Mouse (Mus musculus) lung, embryonic 15.5 days (tissue): ENCODE measurements around the gene Gm10037. TPM values are rescaled to one million over a fixed set of nuclear protein-coding genes. Genes with fewer than 3 reads are reported as not detected.
"Not testable (repeated sequence)": the region's sequence is repeated elsewhere in the genome, so short reads cannot be mapped to it uniquely, and the experiment has no call there.

Source experiments
- ATAC-seq: fragments of 200-750 bp; cut with Nextera tagmentation; 2 replicates; pipeline ENCODE4 v1.8.0; 2017; ENCODE audit warnings: moderate number of reproducible peaks, borderline replicate concordance; ENCODE audit not compliant: low FRiP score, low TSS enrichment; ENCODE audit errors: extremely low read depth
- H3K27ac ChIP-seq: fragments of 300-500 bp; sonication (generic); 2 replicates; pipeline ENCODE4 v1.5.1; 2015; ENCODE audit warnings: moderate library complexity, mild to moderate bottlenecking, inconsistent platforms
- H3K27me3 ChIP-seq: fragments of 300-500 bp; sonication (generic); 2 replicates; pipeline ENCODE4 v1.6.1; 2015; ENCODE audit warnings: inconsistent platforms
- H3K36me3 ChIP-seq: fragments of 300-500 bp; sonication (generic); 2 replicates; pipeline ENCODE4 v1.6.1; 2015; ENCODE audit warnings: inconsistent platforms
- H3K4me1 ChIP-seq: fragments of 300-500 bp; sonication (generic); 2 replicates; pipeline ENCODE4 v1.6.1; 2015; ENCODE audit warnings: inconsistent platforms
- H3K4me2 ChIP-seq: fragments of 300-500 bp; sonication (generic); 2 replicates; pipeline ENCODE4 v1.6.1; 2015; ENCODE audit warnings: inconsistent platforms, mild to moderate bottlenecking, moderate library complexity
- H3K4me3 ChIP-seq: fragments of 300-500 bp; sonication (generic); 2 replicates; pipeline ENCODE4 v1.5.1; 2015; ENCODE audit warnings: mild to moderate bottlenecking, inconsistent platforms
- H3K9ac ChIP-seq: fragments of 300-500 bp; sonication (generic); 2 replicates; pipeline ENCODE4 v1.6.1; 2015; ENCODE audit warnings: inconsistent platforms
- H3K9me3 ChIP-seq: fragments of 300-500 bp; sonication (generic); 2 replicates; pipeline ENCODE4 v1.6.1; 2016; ENCODE audit warnings: inconsistent platforms
- WGBS: fragments of 180-500 bp; shearing (Covaris S2); methylation state at CpG from one replicate; pipeline ENCODE4 v1.1.7; 2015; 5-methylcytosine and 5-hydroxymethylcytosine counted together
- polyA plus RNA-seq: library from polyadenylated mRNA; unstranded; fragments of >200 nt; fragmentation: Nextera tagmentation; extraction: Ambion mirVana; gene quantifications from 2 replicates; pipeline ENCODE4 v1.2.1, GENCODE M21; 2015

Gene Gm10037
- 1.9 and 2.2 TPM in 2 replicates for polyA plus RNA-seq

DNA sequence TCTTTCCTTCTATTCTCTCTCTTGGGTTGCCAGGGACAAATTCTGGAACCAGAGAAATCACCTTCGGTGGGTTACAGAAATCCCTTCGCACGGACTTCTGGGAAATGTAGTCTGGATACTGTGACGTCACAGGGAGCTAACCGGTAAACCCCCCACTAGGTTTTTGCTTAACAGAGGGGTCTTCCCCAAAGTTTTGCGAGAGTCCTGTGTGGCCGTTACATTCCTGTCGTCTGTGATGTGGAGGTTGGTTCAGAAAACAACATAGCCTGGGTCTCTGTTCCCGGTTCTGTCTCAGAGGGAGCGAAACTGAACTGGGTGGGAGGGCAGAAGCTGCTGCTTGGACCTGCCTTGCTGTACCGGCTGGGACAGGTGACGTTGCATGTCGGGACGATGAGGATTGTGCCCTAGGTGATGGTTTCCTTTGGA, at the start of gene Gm10037:
Gene Gm10037, plus strand, starts transcription at position 196 of the 426 bp plus-strand sequence.
- peaks cover 8% of the 10 kb centered on the region for H3K36me3 ChIP-seq
- H3K4me1 ChIP-seq: no peaks in the 10 kb centered on the region
- WGBS: 2% methylated on average over 14 of the region's 14 CpGs
- ATAC-seq: peak; percentile 81; the same call in 1 of the 2 replicates
- no peak within 1 kb of the TSS for H3K27ac ChIP-seq
- H3K4me2 ChIP-seq: peak within 1 kb of the TSS; percentile 75
- H3K9ac ChIP-seq: peak within 1 kb of the TSS; percentile 55
- H3K27me3 ChIP-seq: no peaks in the 10 kb centered on the region
- peaks cover 7% of the 10 kb centered on the region; the same call in 1 of the 2 replicates for H3K9me3 ChIP-seq
- H3K4me3 ChIP-seq: peak within 1 kb of the TSS; percentile 58

DNA sequence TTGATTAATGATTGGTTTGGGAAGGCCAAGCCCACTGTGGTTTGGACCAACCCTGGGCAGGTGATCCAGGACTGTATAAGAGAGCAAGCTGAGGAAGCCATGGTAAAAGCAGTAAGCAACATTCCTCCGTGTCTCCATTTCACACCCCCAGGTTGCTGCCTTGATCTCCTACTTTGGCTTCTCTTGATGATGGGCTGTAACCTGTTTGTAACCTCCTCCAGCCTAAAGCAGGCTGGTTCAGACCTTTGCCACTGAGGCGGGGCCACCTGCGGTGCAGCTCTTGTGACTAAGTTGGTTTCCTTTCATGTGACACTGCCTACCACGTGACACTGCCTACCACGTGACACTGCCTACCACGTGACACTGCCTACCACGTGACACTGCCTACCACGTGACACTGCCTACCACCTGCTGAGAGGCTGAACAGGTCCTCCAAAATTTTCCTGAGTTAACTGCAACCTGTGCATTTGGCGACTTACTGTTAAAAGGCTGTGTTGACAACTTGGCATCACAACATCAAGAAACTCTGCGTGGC, 38.9 kb upstream of the Gm10037 start:
- no peak for ATAC-seq
- no peak overlapping the region for H3K9ac ChIP-seq
- H3K27ac ChIP-seq: no peak overlapping the region
- no peaks in the 10 kb centered on the region for H3K4me1 ChIP-seq
- no peak overlapping the region for H3K4me3 ChIP-seq
- no peaks in the 10 kb centered on the region for H3K36me3 ChIP-seq
- no peak overlapping the region for H3K4me2 ChIP-seq
- no peaks in the 10 kb centered on the region for H3K27me3 ChIP-seq
- WGBS: 92% methylated on average over 10 of the region's 10 CpGs
- no peaks in the 10 kb centered on the region for H3K9me3 ChIP-seq

DNA sequence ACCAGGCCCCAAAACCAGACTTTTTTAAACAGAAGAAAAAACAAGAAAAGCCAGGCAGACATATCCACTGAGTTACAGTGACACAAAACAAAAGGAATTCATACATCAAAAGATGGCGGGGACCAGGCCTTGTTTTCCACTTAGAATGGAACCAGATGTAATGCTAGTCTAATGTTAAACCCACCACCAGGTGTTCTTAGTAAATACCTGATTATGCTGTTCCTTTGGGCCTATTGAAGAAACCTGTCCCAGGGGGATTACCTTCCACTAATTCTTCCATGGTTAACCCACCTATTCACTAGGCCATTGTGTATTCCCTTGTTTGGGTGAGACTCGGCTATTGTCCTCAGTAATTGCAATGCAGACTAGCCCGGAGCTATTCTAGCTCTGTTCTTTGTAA, 32.3 kb upstream of the Gm10037 start:
- Histone ChIP-seq H3K36me3 (no peaks in the 10 kb centered on the region), H3K27ac (no peak overlapping the region), H3K4me3 (no peak overlapping the region), H3K4me2 (no peak overlapping the region), H3K27me3 (no peaks in the 10 kb centered on the region), H3K4me1 (no peaks in the 10 kb centered on the region), H3K9ac (no peak overlapping the region), H3K9me3 (no peaks in the 10 kb centered on the region)
- ATAC-seq: no peak
- 92% methylated on average over 3 of the region's 3 CpGs for WGBS

DNA sequence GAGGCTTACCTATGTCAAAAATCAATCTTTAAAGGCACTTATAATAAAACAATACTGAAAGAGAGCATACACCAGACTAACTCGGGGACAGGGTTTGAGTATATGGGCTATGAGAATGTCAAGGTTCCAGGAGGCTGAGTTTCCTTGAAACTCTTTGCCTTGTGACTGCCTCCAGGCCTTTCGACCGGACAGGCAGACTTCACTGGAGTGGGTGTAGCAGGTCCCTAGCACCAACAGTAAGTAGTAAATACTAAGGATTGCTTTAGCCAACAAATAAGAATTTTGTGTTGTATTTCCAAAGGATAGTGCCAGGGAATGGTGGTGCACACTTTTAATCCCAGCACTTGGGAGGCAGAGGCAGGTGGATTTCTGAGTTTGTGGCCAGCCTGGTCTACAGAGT, 31.8 kb upstream of the Gm10037 start:
- H3K4me3 ChIP-seq, H3K27me3 ChIP-seq, ATAC-seq, H3K36me3 ChIP-seq, H3K4me1 ChIP-seq, H3K9ac ChIP-seq, H3K4me2 ChIP-seq, H3K9me3 ChIP-seq, H3K27ac ChIP-seq: not testable (repeated sequence)
- 89% methylated on average over 3 of the region's 3 CpGs for WGBS

DNA sequence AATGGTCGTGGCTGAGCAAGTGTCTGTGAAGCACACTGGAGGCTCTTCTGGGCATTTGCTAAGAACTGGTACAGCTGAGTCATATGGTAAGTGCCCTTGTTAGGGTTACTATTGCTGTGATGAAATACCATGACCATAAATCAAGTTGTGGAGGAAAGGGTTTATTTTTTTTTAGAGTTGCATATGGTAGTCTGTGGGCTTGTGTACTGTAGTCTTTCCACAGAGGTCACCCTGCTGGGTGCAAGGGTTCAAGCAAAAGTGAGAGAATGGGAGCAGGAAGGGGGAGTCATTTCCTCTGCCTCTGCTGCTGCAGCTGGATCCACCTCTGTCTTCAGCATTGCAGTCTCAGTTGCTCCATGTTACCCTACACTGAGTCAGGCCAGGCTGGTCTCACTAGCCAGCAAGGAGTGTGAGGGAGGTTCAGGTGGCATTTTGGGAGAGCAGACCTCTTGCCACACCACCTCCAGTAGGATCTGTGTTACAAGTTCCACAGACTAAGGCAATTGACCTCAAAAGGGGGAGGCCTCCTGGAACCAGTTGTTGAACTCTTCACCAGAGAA, 19.2 kb upstream of the Gm10037 start:
- Histone ChIP-seq H3K4me3 (no peak overlapping the region), H3K9me3 (no peaks in the 10 kb centered on the region), H3K27me3 (no peaks in the 10 kb centered on the region), H3K36me3 (no peaks in the 10 kb centered on the region), H3K4me1 (no peaks in the 10 kb centered on the region), H3K27ac (no peak overlapping the region), H3K4me2 (no peak overlapping the region), H3K9ac (no peak overlapping the region)
- ATAC-seq: no peak
- 31% methylated on average over 1 of the region's 1 CpGs for WGBS

DNA sequence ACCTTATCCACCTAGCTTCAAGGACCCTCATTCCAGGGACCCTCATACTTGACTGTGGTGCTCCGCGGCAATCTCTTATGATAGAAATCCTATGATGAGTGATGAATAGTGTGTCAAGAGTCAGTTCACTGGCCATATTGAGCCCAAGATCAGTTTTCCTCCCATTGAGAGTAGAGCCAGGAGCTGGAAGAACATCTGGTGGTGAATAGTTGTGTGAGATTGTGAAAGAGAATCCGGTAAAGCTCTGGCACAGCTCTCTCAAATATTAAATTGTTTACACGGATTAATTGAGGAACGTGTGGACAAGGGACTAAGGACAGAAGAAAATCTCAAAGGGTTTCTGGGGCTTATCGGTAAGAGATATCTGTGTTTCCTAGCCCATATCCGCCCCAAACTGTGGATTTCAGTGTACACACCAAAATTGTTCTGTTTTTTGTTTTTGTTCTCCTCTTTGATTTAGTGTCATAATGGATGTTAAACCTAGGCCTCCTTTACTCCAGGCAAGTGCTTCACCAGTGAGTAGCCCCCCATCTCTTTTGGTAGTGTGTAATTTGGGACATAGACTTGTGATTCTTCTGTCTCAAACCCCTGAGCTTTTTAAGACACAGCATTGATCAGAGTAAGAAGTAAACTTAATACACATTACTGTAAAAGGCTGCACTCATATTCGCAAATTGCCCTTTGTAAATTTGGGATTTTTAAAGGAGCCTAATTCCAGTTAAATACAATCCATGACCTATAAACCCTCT, 17.8 kb upstream of the Gm10037 start:
- Histone ChIP-seq H3K4me2 (peak overlapping the region; percentile 72), H3K9ac (peak overlapping the region; percentile 66; the same call in 1 of the 2 replicates), H3K9me3 (no peaks in the 10 kb centered on the region), H3K4me3 (peak overlapping the region; percentile 73), H3K36me3 (no peaks in the 10 kb centered on the region), H3K4me1 (no peaks in the 10 kb centered on the region), H3K27me3 (no peaks in the 10 kb centered on the region), H3K27ac (peak overlapping the region; percentile 89; the same call in 1 of the 2 replicates)
- WGBS: 78% methylated on average over 8 of the region's 8 CpGs
- peak; percentile 19; the same call in 1 of the 2 replicates for ATAC-seq

DNA sequence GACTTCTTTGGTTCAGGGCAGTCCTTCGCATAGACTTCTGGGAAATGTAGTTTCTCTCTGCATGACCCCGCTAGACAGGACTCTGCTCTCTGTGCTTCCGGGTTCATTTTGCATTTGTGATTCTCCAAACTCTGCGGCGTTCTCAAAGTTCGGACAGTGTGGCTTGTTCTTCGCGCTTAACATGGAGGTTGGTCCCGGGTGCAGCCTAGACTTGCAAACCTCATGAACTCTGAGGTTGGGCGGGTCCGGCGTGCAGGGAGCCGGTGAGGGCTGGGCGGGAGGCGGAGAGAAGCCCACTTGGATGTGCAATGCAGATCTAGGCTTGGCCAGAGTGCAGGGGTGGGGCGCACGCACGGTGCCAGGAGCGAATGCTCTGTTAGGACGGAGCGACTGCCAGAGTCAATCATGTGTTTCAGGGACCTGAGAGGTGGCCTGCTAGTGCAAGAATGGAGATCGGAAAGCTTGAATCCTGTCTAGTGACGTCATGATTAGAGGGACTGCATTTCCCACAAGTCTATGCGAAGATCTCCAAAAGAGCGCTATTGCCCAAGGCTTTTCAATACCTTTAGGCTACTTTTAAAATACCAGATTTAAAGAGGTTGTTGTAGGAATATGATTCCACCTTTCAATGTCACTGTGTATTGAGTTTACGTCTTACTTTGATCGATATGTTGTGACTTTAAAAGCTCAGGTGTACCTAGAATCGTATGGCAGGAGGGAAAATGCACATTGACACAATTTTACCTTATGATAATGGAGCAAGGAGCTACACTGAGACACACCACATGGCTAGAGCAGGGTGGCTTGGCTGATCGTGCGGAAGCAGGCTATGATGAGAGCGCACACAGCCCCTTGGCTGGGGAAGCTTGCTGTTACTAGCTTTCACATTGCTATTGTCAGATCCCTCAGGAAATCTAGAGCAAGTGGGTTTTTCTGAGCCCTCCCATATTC, 16.9 kb upstream of the Gm10037 start, which contains the start of gene Zfp273:
Gene Zfp273, plus strand, starts transcription at position 31 of the 951 bp plus-strand sequence.
- peak within 1 kb of the TSS; percentile 72 for H3K4me2 ChIP-seq
- 4% methylated on average over 31 of the region's 31 CpGs for WGBS
- peak within 1 kb of the TSS; percentile 89 for H3K27ac ChIP-seq
- H3K9ac ChIP-seq: peak within 1 kb of the TSS; percentile 66
- peak; percentile 95 for ATAC-seq
- H3K4me1 ChIP-seq: no peaks in the 10 kb centered on the region
- H3K27me3 ChIP-seq: no peaks in the 10 kb centered on the region
- peak within 1 kb of the TSS; percentile 73 for H3K4me3 ChIP-seq
- 0 out of 2 replicates have a peak, but pooled peaks cover 5% of the 10 kb centered on the region for H3K36me3 ChIP-seq
- H3K9me3 ChIP-seq: no peaks in the 10 kb centered on the region

DNA sequence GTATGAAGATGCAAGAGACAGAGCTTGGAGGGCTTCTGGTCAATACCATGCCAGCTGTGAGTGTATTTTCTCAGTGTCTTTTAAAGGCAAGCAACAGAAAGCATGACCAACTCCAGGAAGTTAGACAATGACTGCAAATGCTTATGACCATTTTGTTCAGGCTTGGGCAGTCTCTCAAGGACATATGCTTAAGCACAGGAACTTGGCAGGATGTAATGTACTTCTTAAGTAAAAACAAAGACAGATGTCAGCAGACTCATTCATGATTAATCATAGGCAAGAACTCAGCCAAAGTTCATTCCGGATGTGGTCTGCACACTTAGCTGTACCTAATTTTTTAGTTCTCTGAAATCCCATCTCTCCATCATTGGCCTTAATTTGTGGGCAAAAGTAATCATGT, 12.3 kb upstream of the Gm10037 start:
- no peaks in the 10 kb centered on the region for H3K27me3 ChIP-seq
- no peak overlapping the region for H3K4me3 ChIP-seq
- 68% methylated on average over 1 of the region's 1 CpGs for WGBS
- no peaks in the 10 kb centered on the region for H3K9me3 ChIP-seq
- H3K4me2 ChIP-seq: no peak overlapping the region
- ATAC-seq: no peak
- no peak overlapping the region for H3K9ac ChIP-seq
- no peaks in the 10 kb centered on the region for H3K4me1 ChIP-seq
- peaks cover 9% of the 10 kb centered on the region; the same call in 1 of the 2 replicates for H3K36me3 ChIP-seq
- H3K27ac ChIP-seq: 0 out of 2 replicates have a peak overlapping the region, but pooled peaks have one; percentile 4

DNA sequence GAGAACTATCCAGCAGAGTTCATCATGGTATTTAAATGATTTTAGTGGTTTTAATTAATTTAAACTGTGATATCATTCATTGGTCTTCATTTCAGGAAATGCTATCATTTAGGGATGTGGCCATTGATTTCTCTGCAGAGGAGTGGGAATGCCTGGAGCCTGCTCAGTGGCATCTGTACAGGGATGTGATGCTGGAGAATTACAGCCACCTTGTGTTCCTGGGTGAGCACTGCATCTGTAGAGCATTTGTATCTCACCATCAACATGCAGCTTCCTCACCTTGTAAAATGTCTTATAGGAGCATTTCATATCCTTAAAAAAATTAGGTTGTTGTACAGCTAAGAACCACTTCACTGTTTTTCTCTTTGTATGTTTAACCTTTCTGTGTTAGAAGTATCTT, 2.2 kb downstream of the Gm10037 start:
- not testable (repeated sequence) for ATAC-seq, H3K27me3 ChIP-seq

DNA sequence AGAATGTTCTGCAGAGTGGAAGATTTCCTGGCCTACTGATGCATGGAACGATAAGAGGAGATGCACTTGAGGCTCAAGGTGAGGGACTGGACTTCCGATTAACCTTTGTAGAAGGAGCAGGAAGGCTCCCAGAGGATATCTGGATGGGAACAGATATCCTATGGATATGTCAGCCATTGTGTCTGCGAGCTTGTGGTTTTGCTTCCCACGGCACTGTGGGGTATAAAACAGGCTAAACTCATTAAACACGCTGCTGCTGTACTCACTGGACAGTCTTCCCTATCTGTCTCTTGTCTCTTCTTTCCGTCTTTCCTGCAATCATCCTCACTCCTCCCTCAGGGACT, 12.8 kb downstream of the Gm10037 start:
- Histone ChIP-seq H3K27ac (no peak overlapping the region), H3K4me3 (peak overlapping the region; percentile 37), H3K4me2 (peak overlapping the region; percentile 59), H3K27me3 (no peaks in the 10 kb centered on the region), H3K9me3 (no peaks in the 10 kb centered on the region), H3K36me3 (no peaks in the 10 kb centered on the region), H3K4me1 (peaks cover 7% of the 10 kb centered on the region), H3K9ac (no peak overlapping the region; the same call in 1 of the 2 replicates)
- no peak for ATAC-seq
- 44% methylated on average over 6 of the region's 6 CpGs for WGBS

More for the DNA sequence above, 2.2 kb downstream of the Gm10037 start:
- H3K9ac ChIP-seq, H3K4me1 ChIP-seq, H3K4me2 ChIP-seq, H3K36me3 ChIP-seq, H3K27ac ChIP-seq, H3K4me3 ChIP-seq, H3K9me3 ChIP-seq: not testable (repeated sequence)

DNA sequence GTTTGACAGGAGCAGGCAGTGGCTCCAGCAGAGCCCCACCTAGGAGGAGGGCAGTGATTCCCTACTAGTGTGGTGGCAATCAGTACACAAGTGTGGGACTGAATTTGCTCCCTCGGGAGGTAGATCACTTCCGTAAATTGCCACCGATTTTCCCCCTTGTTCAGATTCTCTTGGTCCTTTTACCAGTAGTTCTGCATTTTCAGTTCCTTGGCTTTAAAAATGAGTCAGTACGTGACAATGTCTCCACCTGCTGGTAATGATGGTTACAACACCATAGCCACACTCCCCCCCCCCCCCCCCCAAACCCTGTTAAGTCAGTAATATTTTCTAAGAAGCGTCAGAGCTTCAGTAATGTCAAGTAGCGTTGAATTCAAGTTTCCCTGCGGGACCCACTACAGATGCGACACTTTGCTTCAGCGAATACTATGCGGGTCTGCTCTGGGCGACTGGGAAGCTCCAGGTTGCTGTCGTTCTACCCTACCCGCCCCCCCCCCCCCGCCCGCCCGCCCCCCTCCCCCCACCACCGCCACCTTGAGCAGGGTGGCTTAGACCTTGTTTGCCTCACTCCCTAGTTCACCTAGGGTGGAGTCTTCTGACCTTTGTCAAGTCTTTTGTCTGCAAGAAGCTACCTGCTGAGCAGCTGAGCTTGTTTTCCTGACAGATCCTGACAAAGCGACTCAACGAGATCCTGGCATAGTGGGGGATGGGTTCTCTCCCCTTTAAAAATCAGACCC, 13.4 kb downstream of the Gm10037 start:
- Histone ChIP-seq H3K4me1 (peaks cover 7% of the 10 kb centered on the region), H3K4me3 (peak overlapping the region; percentile 37), H3K27ac (no peak overlapping the region), H3K36me3 (no peaks in the 10 kb centered on the region), H3K9ac (peak overlapping the region; percentile 13; the same call in 1 of the 2 replicates), H3K27me3 (no peaks in the 10 kb centered on the region), H3K4me2 (peak overlapping the region; percentile 59), H3K9me3 (no peaks in the 10 kb centered on the region)
- WGBS: 1% methylated on average over 14 of the region's 19 CpGs
- ATAC-seq: peak; percentile 23; the same call in 1 of the 2 replicates
